Mouse (Mus musculus): ENCODE data around the gene Wdr44. TPM values are rescaled to one million over a fixed set of nuclear protein-coding genes. Genes with fewer than 3 reads are reported as not detected.

Wdr44 gene
- polyA plus RNA-seq, 1 experiment, result 1.3 TPM

DNA sequence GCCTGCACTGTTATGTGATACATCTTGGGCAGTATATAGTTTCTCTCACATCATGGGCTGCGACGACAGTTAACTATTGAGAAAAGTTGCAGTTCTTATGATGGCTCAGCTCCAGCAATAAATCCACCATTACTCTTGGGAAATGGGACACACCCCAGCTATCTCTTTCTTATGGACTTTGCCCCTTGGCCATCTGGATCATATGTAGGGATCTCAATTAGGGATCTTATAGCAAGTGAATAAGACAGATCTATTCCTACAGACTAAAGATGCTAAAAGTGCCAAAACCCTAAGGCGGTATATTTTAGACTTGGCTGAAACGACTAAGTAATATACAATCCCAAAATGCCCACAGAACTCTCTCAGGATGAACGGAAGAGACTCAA, 522 bp upstream of the Wdr44 start:
- Histone ChIP-seq H3K4me1 (ENCODE audit: control insufficient read depth, insufficient read depth, low read length) (no peaks in the 10 kb centered on the region), H3K36me3 (ENCODE audit: control insufficient read depth, insufficient read depth, low read length) (no peaks in the 10 kb centered on the region), H3K4me3 (ENCODE audit: insufficient read depth, low read depth, low read length) (peak overlapping the region; percentile 35; the same call in 1 of the 2 replicates), H3K27me3 (replicated peaks; ENCODE audit: control insufficient read depth, insufficient read depth, low read length) (no peaks in the 10 kb centered on the region), H3K27ac (ENCODE audit: insufficient read depth, low read depth, low read length) (peak overlapping the region; percentile 64; the same call in 1 of the 2 replicates)
- DNase-seq, result no peak
- WGBS, result under 1% methylated on average over 5 of the region's 5 CpGs
- TF ChIP-seq CTCF (conservative IDR thresholded peaks at IDR 0.05; ENCODE audit: insufficient read depth, insufficient read length, low read depth, low read length) (no peak), POLR2A (IDR thresholded peaks at IDR 0.05; ENCODE audit: low read depth, low read length) (no peak)

DNA sequence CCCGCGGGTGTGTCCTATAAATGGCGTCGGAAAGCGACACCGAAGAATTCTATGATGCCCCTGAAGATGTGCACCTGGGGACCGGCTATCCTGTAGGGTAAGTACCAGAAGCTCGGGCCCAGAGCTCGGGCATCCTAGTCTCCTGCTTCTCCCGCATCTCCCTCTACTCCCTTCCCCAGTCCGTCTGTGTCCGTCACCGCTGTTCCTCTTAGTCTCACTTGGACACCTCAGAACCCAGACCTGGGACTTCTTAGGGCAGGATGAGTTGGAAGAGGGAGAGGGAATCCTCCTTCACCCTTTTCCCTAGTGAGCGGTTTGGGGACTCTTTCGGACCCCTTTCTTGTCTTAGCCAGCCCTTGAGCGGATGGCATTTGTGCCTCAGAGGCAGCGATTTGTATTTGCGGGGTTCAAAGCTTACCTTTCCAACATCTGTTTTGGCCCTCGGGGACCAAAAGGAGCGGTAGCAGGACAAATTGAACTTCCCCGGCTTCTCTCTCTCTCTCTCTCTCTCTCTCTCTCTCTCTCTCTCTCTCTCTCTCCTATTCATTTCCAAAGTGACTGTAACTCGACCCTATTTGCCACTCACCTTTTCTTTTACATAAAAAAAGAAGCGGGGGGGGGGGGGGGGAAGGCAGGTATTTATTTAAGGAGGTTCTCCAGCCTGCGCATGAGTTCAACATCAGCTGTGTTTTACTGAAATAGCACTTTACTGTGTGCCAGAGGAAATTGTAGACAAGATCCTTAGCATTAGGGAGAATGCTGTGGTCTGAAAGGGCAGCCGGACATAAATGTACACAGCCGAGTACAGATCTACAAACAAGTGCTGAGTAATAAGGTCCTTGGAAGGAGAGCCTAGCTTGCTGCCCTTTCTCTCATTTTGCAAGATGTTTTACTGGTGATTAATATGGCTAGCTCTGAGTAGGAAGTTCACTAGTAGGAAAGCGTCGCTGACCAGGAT, 871 bp downstream of the Wdr44 start:
- no peak for TF ChIP-seq CTCF (conservative IDR thresholded peaks at IDR 0.05; ENCODE audit: insufficient read depth, insufficient read length, low read depth, low read length)
- H3K4me3 ChIP-seq (ENCODE audit: insufficient read depth, low read depth, low read length), result peak overlapping the region; percentile 89
- H3K27me3 ChIP-seq (replicated peaks; ENCODE audit: control insufficient read depth, insufficient read depth, low read length), result no peaks in the 10 kb centered on the region
- H3K4me1 ChIP-seq (ENCODE audit: control insufficient read depth, insufficient read depth, low read length), result no peaks in the 10 kb centered on the region
- WGBS, result 2% methylated on average over 28 of the region's 28 CpGs
- no peaks in the 10 kb centered on the region for H3K36me3 ChIP-seq (ENCODE audit: control insufficient read depth, insufficient read depth, low read length)
- no peak for DNase-seq
- peak overlapping the region; percentile 77 for H3K27ac ChIP-seq (ENCODE audit: insufficient read depth, low read depth, low read length)

DNA sequence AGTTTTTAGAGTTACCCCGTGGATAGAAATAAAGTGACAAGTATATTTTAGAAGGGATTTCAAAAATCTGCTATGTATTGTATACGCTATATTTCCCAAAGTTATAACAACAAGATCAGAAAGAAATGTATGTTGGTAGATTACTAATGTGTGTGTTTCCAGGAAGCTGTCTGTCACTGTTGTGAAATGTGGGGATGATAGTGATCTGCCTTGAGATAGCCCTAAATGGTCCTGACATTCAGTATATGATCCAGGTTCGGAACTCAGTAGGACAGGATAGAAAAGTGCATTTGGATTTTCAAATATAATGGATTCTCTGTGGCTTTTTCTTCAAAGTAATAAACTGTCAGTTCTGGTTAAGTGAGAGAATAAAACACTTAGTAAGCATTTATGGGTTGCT, 1.7 kb downstream of the Wdr44 start:
- H3K4me3 ChIP-seq (ENCODE audit: insufficient read depth, low read depth, low read length), result no peak overlapping the region
- H3K4me1 ChIP-seq (ENCODE audit: control insufficient read depth, insufficient read depth, low read length), result no peaks in the 10 kb centered on the region
- H3K27me3 ChIP-seq (replicated peaks; ENCODE audit: control insufficient read depth, insufficient read depth, low read length), result no peaks in the 10 kb centered on the region
- no peak for DNase-seq
- no peaks in the 10 kb centered on the region for H3K36me3 ChIP-seq (ENCODE audit: control insufficient read depth, insufficient read depth, low read length)
- TF ChIP-seq CTCF (conservative IDR thresholded peaks at IDR 0.05; ENCODE audit: insufficient read depth, insufficient read length, low read depth, low read length), result no peak
- no peak for TF ChIP-seq POLR2A (IDR thresholded peaks at IDR 0.05; ENCODE audit: low read depth, low read length)
- no peak overlapping the region for H3K27ac ChIP-seq (ENCODE audit: insufficient read depth, low read depth, low read length)
- WGBS, result 63% methylated on average over 3 of the region's 3 CpGs

DNA sequence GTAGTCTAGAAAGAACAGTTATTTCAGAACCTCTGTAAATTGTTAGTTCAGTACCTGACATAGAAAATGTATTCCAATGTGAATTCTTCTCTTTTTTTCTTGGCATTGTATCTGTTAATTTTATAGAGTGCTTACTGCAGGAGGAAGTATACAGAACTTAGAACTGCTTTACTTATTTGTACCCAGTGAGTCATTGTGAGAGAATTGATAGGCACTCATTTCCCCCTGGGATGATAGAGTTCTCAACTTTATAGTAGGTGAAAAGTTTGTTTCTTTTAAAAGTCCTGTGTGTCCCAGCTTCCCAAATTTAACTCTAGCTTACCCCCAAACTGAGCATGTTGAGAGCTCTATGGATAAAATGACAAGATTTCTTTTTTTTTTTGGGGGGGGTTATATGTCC, 2.3 kb downstream of the Wdr44 start:
- Histone ChIP-seq H3K4me3 (ENCODE audit: insufficient read depth, low read depth, low read length) (no peak overlapping the region), H3K27me3 (replicated peaks; ENCODE audit: control insufficient read depth, insufficient read depth, low read length) (no peaks in the 10 kb centered on the region), H3K27ac (ENCODE audit: insufficient read depth, low read depth, low read length) (no peak overlapping the region), H3K36me3 (ENCODE audit: control insufficient read depth, insufficient read depth, low read length) (no peaks in the 10 kb centered on the region), H3K4me1 (ENCODE audit: control insufficient read depth, insufficient read depth, low read length) (no peaks in the 10 kb centered on the region)
- DNase-seq, result no peak
- TF ChIP-seq POLR2A (IDR thresholded peaks at IDR 0.05; ENCODE audit: low read depth, low read length) (no peak), CTCF (conservative IDR thresholded peaks at IDR 0.05; ENCODE audit: insufficient read depth, insufficient read length, low read depth, low read length) (no peak)

DNA sequence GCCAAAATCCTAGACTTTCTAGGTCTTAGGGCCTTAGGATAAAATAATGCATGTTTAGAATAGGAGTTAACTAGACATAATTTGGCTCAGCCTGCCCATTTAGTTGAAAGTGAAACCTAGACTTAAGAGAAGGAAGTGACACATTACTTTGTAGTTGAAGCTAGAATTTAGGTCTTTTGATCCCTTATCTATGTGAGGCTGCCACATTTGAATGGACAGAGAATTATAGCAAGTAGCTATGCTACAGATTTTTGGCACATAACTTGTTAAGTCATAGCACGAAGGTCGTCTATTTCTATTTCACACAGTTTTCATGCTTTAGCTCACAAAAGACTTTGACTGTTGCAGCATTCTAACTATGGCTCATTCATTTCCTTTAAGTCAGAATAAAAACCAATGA, 4.5 kb downstream of the Wdr44 start:
- Histone ChIP-seq H3K4me3 (ENCODE audit: insufficient read depth, low read depth, low read length) (no peak overlapping the region), H3K27me3 (replicated peaks; ENCODE audit: control insufficient read depth, insufficient read depth, low read length) (no peaks in the 10 kb centered on the region), H3K4me1 (ENCODE audit: control insufficient read depth, insufficient read depth, low read length) (no peaks in the 10 kb centered on the region), H3K36me3 (ENCODE audit: control insufficient read depth, insufficient read depth, low read length) (no peaks in the 10 kb centered on the region), H3K27ac (ENCODE audit: insufficient read depth, low read depth, low read length) (no peak overlapping the region)
- 54% methylated on average over 2 of the region's 2 CpGs for WGBS
- TF ChIP-seq CTCF (conservative IDR thresholded peaks at IDR 0.05; ENCODE audit: insufficient read depth, insufficient read length, low read depth, low read length), result no peak
- no peak for TF ChIP-seq POLR2A (IDR thresholded peaks at IDR 0.05; ENCODE audit: low read depth, low read length)
- no peak for DNase-seq

DNA sequence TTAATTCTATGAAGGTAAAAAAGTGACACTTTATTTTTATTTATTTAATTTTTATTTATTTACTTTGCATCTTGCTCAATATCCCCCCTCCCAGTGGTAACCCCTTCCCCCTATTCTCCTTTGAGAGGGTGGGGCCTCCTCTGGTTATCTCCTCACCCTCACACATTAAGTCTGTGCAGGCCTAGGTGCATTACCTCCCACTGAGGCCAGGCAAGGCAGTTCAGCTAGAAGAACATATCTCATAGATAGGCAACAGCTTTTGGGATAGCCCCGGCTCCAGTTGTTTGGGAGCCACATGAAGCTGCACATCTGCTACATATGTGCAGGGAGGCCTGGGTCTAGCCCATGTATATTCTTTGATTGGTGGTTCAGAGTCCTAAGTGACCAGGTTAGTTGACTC, 6.2 kb downstream of the Wdr44 start:
- Histone ChIP-seq H3K4me3 (ENCODE audit: insufficient read depth, low read depth, low read length) (no peak overlapping the region), H3K27ac (ENCODE audit: insufficient read depth, low read depth, low read length) (no peak overlapping the region), H3K4me1 (ENCODE audit: control insufficient read depth, insufficient read depth, low read length) (no peaks in the 10 kb centered on the region), H3K27me3 (replicated peaks; ENCODE audit: control insufficient read depth, insufficient read depth, low read length) (no peaks in the 10 kb centered on the region), H3K36me3 (ENCODE audit: control insufficient read depth, insufficient read depth, low read length) (no peaks in the 10 kb centered on the region)
- WGBS, result 100% methylated on average over 1 of the region's 1 CpGs
- no peak for TF ChIP-seq CTCF (conservative IDR thresholded peaks at IDR 0.05; ENCODE audit: insufficient read depth, insufficient read length, low read depth, low read length)
- TF ChIP-seq POLR2A (IDR thresholded peaks at IDR 0.05; ENCODE audit: low read depth, low read length), result no peak
- no peak for DNase-seq

DNA sequence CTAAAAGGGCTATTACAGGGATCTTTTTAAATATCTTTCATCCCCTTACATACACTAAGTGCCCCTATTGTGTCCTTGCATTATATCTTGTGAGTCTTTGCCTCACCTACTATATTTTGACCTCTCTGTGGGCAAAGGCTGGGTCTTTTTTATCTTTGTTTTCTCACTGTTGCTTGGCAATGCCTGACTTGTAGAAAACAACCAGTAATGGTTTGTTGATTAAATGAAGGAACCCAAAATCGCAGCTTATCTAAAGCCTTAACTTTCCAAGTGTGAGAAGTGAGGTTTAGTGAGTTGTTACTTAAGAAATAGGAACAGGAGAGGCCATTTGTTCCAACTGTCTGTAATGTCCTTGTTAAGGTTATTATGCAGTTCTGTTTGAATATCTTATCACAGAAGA, 24.4 kb downstream of the Wdr44 start:
- TF ChIP-seq POLR2A (IDR thresholded peaks at IDR 0.05; ENCODE audit: low read depth, low read length), result no peak
- no peak for TF ChIP-seq CTCF (conservative IDR thresholded peaks at IDR 0.05; ENCODE audit: insufficient read depth, insufficient read length, low read depth, low read length)
- Histone ChIP-seq H3K27me3 (replicated peaks; ENCODE audit: control insufficient read depth, insufficient read depth, low read length) (no peaks in the 10 kb centered on the region), H3K36me3 (ENCODE audit: control insufficient read depth, insufficient read depth, low read length) (no peaks in the 10 kb centered on the region), H3K4me3 (ENCODE audit: insufficient read depth, low read depth, low read length) (no peak overlapping the region), H3K4me1 (ENCODE audit: control insufficient read depth, insufficient read depth, low read length) (no peaks in the 10 kb centered on the region), H3K27ac (ENCODE audit: insufficient read depth, low read depth, low read length) (no peak overlapping the region)
- no peak for DNase-seq
- WGBS, result 70% methylated on average over 1 of the region's 1 CpGs
